Mouse (Mus musculus) adrenal gland, adult 2 months (tissue): ENCODE data around the gene Esp15. TPM values are rescaled to one million over a fixed set of nuclear protein-coding genes. Genes with fewer than 3 reads are reported as not detected.
"Not testable (repeated sequence)": the region's sequence is repeated elsewhere in the genome, so short reads cannot be mapped to it uniquely, and the experiment has no call there.

ENCODE experiments used
- DNase-seq: peaks from one replicate; pipeline ENCODE4 v3.0.0; 2021
- long read RNA-seq: library from polyadenylated mRNA; stranded (forward); transcript quantifications from one replicate; pipeline ENCODE4 v2.0.0, GENCODE M21; 2021
- polyA plus RNA-seq: library from polyadenylated mRNA; depleted of rRNA; stranded (reverse); fragments of >200 nt; gene quantifications from 2 replicates; pipeline ENCODE4 v1.2.3, GENCODE M21; 2012; rRNA removed
- total RNA-seq, 2 experiments: library from RNA; stranded (reverse); gene quantifications; 2 replicates each; pipeline ENCODE4 v1.2.3; 2021

Esp15 gene
- total RNA-seq (not detected), polyA plus RNA-seq (not detected in 2 replicates)
- long read RNA-seq = 0 reads

- not testable (repeated sequence) for DNase-seq
Measured at GRCm38 (mm10) chr17:39640654-39641053, at the start of gene Esp15. TSS of gene Esp15 (plus strand) at chr17:39640954.

GRCm38 (mm10) chr17:39591550-39591949 lies 49.2 kb upstream of the Esp15 start:
- DNase-seq = no peak

Other genes with a start within 250 kb of the Esp15 start
- not detected for gene Esp18, start 234.6 kb upstream of the Esp15 start, total RNA-seq
- not detected in 2 replicates for gene Esp18, start 234.6 kb upstream of the Esp15 start, polyA plus RNA-seq
- not detected for gene Esp16, start 104.8 kb upstream of the Esp15 start, total RNA-seq
- not detected in 2 replicates for gene Esp16, start 104.8 kb upstream of the Esp15 start, polyA plus RNA-seq